Mouse (Mus musculus) embryonic fibroblast, embryonic 13.5 days (primary cell): ENCODE measurements at regions not wholly inside any gene's neighbourhood (a gene's known extent, or its start where the extent isn't known, plus 50 kb on each side); places are given as distances from the start of the nearest gene placed in this dataset.
"Not testable (repeated sequence)": the region's sequence is repeated elsewhere in the genome, so short reads cannot be mapped to it uniquely, and the experiment has no call there.

Source experiments
- CTCF ChIP-seq: IDR thresholded peaks from 2 replicates; pipeline ENCODE4 v1.5.1; 2011; ENCODE audit warnings: mild to moderate bottlenecking, control low read depth, low read length, moderate library complexity, borderline replicate concordance; ENCODE audit not compliant: insufficient read depth
- POLR2A ChIP-seq: IDR thresholded peaks from 2 replicates; pipeline ENCODE4 v1.6.1; 2011; ENCODE audit warnings: low read depth, mild to moderate bottlenecking, control low read depth, low read length, moderate library complexity

- TF ChIP-seq CTCF, POLR2A: not testable (repeated sequence)
These were observed 155.4 kb upstream of the Tacstd2 start for GRCm38 (mm10) chr6:67690997-67691396.
